Mouse (Mus musculus) embryonic facial prominence, embryonic 15.5 days (tissue): ENCODE measurements around the gene Rap1gap2. TPM values are rescaled to one million over a fixed set of nuclear protein-coding genes. Genes with fewer than 3 reads are reported as not detected.

Experiments used
- ATAC-seq: fragments of 200-750 bp; cut with Nextera tagmentation; 2 replicates; pipeline ENCODE4 v1.8.0; 2017; ENCODE audit warnings: low read depth, moderate TSS enrichment; ENCODE audit not compliant: insufficient number of reproducible peaks, low FRiP score, low TSS enrichment
- H3K27ac ChIP-seq: fragments of 300-500 bp; sonication (generic); replicated peaks from 2 replicates; pipeline ENCODE4 v1.5.1; 2015; ENCODE audit warnings: mild to moderate bottlenecking, inconsistent platforms
- H3K27me3 ChIP-seq: fragments of 300-500 bp; sonication (generic); 2 replicates; pipeline ENCODE4 v1.6.1; 2015; ENCODE audit warnings: inconsistent platforms
- H3K36me3 ChIP-seq: fragments of 300-500 bp; sonication (generic); 2 replicates; pipeline ENCODE4 v1.6.1; 2015; ENCODE audit warnings: mild to moderate bottlenecking, inconsistent platforms
- H3K4me1 ChIP-seq: fragments of 300-500 bp; sonication (generic); 2 replicates; pipeline ENCODE4 v1.6.1; 2015; ENCODE audit warnings: inconsistent platforms
- H3K4me2 ChIP-seq: fragments of 300-500 bp; sonication (generic); replicated peaks from 2 replicates; pipeline ENCODE4 v1.6.1; 2015; ENCODE audit warnings: mild to moderate bottlenecking, inconsistent platforms
- H3K4me3 ChIP-seq: fragments of 300-500 bp; sonication (generic); replicated peaks from 2 replicates; pipeline ENCODE4 v1.5.1; 2015; ENCODE audit warnings: mild to moderate bottlenecking, inconsistent platforms
- H3K9ac ChIP-seq: fragments of 300-500 bp; sonication (generic); 2 replicates; pipeline ENCODE4 v1.6.1; 2015; ENCODE audit warnings: inconsistent platforms
- H3K9me3 ChIP-seq: fragments of 300-500 bp; sonication (generic); replicated peaks from 2 replicates; pipeline ENCODE4 v1.6.1; 2016; ENCODE audit warnings: inconsistent platforms
- WGBS: fragments of 180-500 bp; shearing (Covaris S2); methylation state at CpG from one replicate; pipeline ENCODE4 v1.1.7; 2015; 5-methylcytosine and 5-hydroxymethylcytosine counted together
- polyA plus RNA-seq: library from polyadenylated mRNA; unstranded; fragments of >200 nt; fragmentation: Nextera tagmentation; extraction: Ambion mirVana; gene quantifications from 2 replicates; pipeline ENCODE4 v1.2.1, GENCODE M21; 2015

The Rap1gap2 gene
- polyA plus RNA-seq, 1 experiment from 2014 or later = 3.5 TPM

DNA sequence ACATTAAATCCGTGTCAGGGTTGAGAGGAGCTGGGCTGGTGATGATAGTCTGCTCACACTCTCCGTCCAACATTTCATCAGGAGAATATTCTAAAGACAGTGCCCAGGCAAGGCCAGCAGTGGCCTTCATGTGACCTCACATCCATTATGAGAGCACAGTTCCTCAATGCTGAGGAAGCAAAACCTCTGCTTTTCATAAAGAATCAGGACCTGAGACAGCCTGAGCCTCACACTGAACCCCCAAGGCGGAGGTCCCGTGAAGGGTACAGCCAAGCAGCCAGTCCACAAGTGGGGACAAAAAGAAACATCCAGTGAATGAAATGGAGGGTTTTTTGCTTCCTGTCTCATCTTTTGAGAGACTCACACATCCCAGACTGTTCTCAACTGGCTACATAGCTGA lies 78.3 kb downstream of the Rap1gap2 start:
- 71% methylated on average over 4 of the region's 4 CpGs for WGBS
- H3K4me3 ChIP-seq = no peak overlapping the region
- H3K36me3 ChIP-seq = no peaks in the 10 kb centered on the region
- ATAC-seq = no peak
- H3K27ac ChIP-seq = no peak overlapping the region
- H3K27me3 ChIP-seq = no peaks in the 10 kb centered on the region
- peaks cover 8% of the 10 kb centered on the region; the same call in 1 of the 2 replicates for H3K4me1 ChIP-seq
- no peaks in the 10 kb centered on the region for H3K9me3 ChIP-seq
- H3K9ac ChIP-seq = no peak overlapping the region
- H3K4me2 ChIP-seq = no peak overlapping the region

DNA sequence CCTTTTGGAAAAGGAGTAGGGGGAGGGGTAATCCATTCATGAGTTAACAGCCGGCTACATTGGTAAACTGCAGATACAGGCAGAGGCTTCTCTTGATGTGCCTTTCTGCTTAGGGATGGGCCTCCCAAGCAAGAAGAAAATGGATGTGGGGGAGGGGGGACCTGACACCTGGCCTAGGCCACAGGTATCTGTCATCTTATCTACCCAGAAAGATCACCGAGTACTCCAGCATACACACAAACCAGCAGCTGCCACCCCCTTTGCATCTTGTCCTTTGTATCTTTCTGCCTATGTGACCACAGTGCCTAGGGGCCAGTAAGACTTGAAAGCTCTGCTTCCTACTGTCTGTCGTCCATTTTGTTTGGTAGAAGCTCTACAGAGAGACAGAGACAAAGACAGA lies 79.0 kb downstream of the Rap1gap2 start:
- no peaks in the 10 kb centered on the region for H3K36me3 ChIP-seq
- H3K9ac ChIP-seq = no peak overlapping the region
- WGBS = 22% methylated on average over 3 of the region's 3 CpGs

DNA sequence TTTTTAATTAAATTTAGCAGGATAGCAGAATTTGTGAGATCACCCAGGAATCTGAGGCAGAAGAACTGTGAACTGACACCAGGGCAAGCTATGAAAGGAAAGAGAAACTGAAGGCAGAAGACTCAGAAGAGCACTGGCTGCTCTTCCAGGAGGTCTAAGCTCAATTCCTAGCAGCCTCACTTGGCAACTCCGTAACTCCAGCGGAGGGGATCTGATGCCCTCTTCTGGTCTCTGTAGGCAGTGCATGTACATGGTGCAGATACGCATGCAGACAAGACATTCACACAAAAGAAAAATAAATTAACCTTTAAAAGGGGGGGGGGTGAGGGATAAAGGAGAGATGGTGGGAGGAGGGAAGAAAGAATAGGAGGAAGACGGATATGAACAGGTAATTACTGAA lies 80.9 kb downstream of the Rap1gap2 start:
- Histone ChIP-seq H3K27ac (no peak overlapping the region), H3K9me3 (no peaks in the 10 kb centered on the region), H3K27me3 (peaks cover 8% of the 10 kb centered on the region), H3K4me3 (no peak overlapping the region), H3K4me1 (peaks cover 11% of the 10 kb centered on the region), H3K36me3 (no peaks in the 10 kb centered on the region), H3K9ac (no peak overlapping the region), H3K4me2 (no peak overlapping the region)
- 54% methylated on average over 4 of the region's 4 CpGs for WGBS
- ATAC-seq = no peak

More for the DNA sequence above, 79.0 kb downstream of the Rap1gap2 start:
- H3K9me3 ChIP-seq = no peaks in the 10 kb centered on the region
- no peak overlapping the region for H3K4me2 ChIP-seq
- ATAC-seq = no peak
- H3K27me3 ChIP-seq = no peaks in the 10 kb centered on the region
- H3K4me3 ChIP-seq = no peak overlapping the region
- H3K27ac ChIP-seq = no peak overlapping the region
- peaks cover 13% of the 10 kb centered on the region for H3K4me1 ChIP-seq

DNA sequence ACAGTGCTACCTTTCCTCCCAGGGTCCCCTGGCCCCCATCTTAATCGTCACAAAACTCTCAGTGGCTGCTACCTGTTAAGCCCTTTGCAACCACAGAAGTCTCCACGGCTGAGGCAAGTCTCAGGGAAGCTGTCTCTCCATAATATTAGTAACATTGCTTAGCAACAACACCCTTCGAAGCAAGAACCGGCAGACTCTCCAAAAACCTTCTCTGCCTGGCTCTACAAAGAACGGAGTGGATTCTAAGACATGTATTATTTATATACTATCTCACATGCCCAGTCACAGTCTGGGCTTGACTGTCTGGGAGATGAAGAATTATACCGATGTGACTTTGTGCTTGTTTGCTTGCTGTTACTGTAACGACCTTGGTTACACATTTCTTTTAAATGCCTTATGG lies 83.2 kb downstream of the Rap1gap2 start:
- H3K27ac ChIP-seq = 0 out of 2 replicates have a peak overlapping the region, but pooled peaks have one; percentile 25
- no peaks in the 10 kb centered on the region for H3K9me3 ChIP-seq
- WGBS = 55% methylated on average over 7 of the region's 7 CpGs
- H3K4me1 ChIP-seq = peaks cover 22% of the 10 kb centered on the region
- no peak for ATAC-seq
- H3K36me3 ChIP-seq = no peaks in the 10 kb centered on the region
- no peak overlapping the region for H3K9ac ChIP-seq
- H3K4me2 ChIP-seq = peak overlapping the region; percentile 52; the same call in 1 of the 2 replicates
- H3K27me3 ChIP-seq = peaks cover 26% of the 10 kb centered on the region
- no peak overlapping the region for H3K4me3 ChIP-seq

DNA sequence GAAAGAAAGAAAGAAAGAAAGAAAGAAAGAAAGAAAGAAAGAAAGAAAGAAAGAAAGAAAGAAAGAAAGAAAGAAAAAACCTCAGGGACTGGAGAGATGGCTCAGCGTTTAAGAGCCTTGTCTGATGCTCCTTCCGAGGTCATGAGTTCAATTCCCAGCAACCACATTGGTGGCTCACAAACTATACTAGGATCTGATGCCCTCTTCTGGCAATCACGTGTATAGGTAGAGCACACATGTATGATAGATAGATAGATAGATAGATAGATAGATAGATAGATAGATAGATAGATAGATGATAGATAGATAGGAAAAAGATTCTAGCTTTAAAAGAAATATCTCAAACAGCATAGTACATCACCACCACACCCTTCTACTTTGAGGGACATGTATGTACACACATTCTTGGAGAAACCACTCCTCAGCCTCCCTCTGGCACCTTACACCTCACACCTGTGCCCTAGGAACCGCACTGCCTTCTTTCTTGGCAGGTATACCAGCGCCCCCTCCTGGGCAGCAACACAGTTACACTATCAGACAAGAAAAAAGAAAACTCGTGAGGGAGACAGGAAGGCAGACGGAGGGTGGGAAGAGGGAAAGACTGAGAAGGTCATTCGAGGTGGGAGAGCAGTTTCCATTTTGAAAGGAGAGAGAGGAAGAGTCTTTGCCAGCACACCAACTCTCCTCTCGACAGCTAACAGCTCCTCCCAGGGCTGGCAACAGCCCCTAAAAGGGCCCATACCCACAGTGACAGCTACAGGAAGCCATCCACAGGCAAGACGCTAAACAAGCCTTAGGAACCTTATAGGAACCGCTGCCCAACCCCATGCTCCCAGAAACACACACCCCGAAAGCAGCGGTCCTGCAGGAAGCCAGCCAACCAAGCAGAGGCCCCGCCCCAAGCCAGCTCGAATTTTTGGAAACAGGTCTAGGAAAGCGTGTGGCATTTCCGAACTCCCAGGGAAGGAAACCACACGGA lies 84.2 kb downstream of the Rap1gap2 start:
- H3K27ac ChIP-seq = no peak overlapping the region
- no peaks in the 10 kb centered on the region for H3K9me3 ChIP-seq
- peaks cover 27% of the 10 kb centered on the region for H3K27me3 ChIP-seq

DNA sequence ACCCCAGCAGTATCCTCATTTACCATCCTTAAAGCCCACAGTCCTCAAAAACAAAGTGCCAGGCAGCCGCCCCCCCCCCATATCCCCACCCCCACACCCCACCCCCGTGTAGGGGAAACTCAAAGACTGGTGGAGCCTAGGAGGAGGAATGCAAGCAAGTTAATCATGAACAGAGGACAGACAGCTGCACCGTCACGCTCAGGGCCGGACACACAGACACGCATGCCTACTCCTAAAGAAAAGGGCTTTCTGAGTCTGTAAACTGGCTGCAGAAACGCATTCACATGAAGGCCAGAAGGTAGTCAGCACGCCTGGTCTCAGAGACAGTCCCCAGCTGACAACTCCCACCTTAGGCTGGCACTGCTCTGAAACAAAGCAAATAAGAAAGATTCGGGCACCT lies 85.1 kb downstream of the Rap1gap2 start:
- WGBS = 55% methylated on average over 9 of the region's 9 CpGs
- H3K9me3 ChIP-seq = no peaks in the 10 kb centered on the region
- H3K9ac ChIP-seq = no peak overlapping the region
- no peak overlapping the region for H3K27ac ChIP-seq
- peaks cover 30% of the 10 kb centered on the region for H3K4me1 ChIP-seq
- no peak overlapping the region for H3K4me2 ChIP-seq
- H3K27me3 ChIP-seq = peaks cover 36% of the 10 kb centered on the region
- no peaks in the 10 kb centered on the region for H3K36me3 ChIP-seq
- H3K4me3 ChIP-seq = no peak overlapping the region
- no peak for ATAC-seq

More for the DNA sequence above, 84.2 kb downstream of the Rap1gap2 start:
- Histone ChIP-seq H3K4me2 (peak overlapping the region; percentile 52), H3K36me3 (no peaks in the 10 kb centered on the region), H3K4me1 (peaks cover 29% of the 10 kb centered on the region), H3K9ac (peak overlapping the region; percentile 21; the same call in 1 of the 2 replicates), H3K4me3 (peak overlapping the region; percentile 27)
- 12% methylated on average over 18 of the region's 18 CpGs for WGBS
- ATAC-seq = no peak

DNA sequence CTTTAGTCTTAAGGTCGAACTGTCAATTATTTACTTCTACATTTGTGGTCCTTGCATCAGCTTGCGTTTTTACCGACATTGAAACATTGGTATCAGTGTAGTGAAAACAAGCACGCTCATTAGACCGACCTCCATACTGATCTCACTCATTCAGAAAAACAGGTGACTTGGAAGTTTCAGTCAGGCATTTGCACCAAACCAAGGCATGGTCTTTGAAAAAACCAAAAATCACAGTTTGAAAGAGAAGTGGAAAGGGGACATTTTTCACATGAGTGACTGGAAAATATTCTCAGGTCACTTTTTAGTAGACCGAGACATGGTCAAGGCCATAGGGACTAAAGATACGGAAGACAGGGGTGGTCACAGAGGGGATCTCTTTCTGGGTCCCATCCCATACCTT lies 85.5 kb downstream of the Rap1gap2 start:
- WGBS = 87% methylated on average over 7 of the region's 7 CpGs
- H3K27me3 ChIP-seq = peaks cover 39% of the 10 kb centered on the region
- H3K36me3 ChIP-seq = no peaks in the 10 kb centered on the region
- no peak for ATAC-seq
- H3K4me3 ChIP-seq = no peak overlapping the region
- no peak overlapping the region for H3K27ac ChIP-seq
- H3K9ac ChIP-seq = no peak overlapping the region
- peaks cover 30% of the 10 kb centered on the region for H3K4me1 ChIP-seq
- H3K4me2 ChIP-seq = no peak overlapping the region
- no peaks in the 10 kb centered on the region for H3K9me3 ChIP-seq

DNA sequence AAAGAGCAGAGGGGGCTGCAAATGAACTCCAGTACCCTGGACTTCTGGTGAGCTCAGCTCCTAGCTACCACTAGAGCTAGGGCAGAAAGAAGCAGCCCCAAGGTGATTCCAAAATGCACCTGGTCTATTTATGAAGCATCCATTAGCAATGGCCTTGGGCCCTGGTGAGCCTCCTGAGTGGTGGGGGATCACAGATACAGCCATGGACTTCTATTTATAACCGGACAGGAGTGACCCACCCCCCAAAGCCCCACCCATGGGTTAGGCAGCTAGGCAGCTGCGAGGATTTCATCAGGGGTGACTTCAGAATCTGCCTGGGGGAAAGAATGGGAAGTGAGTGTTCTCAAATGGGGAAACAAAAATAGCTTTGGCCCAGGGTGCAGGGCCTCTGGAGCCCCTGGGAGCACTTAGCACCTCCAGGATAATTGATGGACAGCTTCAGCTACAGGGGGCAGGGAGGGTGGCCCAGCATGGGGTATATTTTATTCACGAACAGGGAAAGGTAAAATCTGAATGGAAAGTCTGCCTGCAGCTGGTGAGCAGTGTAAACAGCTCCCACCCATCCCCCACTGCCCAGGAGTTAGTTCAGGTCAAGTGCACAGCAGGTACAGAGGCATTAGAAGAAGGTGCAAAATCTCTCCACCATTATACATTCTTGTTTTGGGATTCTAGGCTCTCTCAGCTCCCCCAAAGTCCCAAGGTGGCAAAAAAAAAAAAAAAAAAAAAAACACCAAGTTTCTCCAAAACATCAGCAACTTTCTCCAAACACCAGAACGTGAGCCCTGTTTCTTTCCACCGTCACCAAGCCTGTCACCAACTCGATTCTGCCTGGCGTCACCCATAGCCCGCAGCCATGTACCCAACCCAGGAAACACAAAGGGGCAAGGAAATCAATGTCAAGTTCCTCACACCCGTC lies 86.4 kb downstream of the Rap1gap2 start:
- WGBS = 48% methylated on average over 9 of the region's 9 CpGs
- Histone ChIP-seq H3K4me2 (no peak overlapping the region), H3K27me3 (peaks cover 44% of the 10 kb centered on the region), H3K4me1 (peaks cover 30% of the 10 kb centered on the region), H3K9ac (no peak overlapping the region), H3K27ac (no peak overlapping the region), H3K36me3 (no peaks in the 10 kb centered on the region), H3K4me3 (no peak overlapping the region), H3K9me3 (no peaks in the 10 kb centered on the region)
- ATAC-seq = no peak

DNA sequence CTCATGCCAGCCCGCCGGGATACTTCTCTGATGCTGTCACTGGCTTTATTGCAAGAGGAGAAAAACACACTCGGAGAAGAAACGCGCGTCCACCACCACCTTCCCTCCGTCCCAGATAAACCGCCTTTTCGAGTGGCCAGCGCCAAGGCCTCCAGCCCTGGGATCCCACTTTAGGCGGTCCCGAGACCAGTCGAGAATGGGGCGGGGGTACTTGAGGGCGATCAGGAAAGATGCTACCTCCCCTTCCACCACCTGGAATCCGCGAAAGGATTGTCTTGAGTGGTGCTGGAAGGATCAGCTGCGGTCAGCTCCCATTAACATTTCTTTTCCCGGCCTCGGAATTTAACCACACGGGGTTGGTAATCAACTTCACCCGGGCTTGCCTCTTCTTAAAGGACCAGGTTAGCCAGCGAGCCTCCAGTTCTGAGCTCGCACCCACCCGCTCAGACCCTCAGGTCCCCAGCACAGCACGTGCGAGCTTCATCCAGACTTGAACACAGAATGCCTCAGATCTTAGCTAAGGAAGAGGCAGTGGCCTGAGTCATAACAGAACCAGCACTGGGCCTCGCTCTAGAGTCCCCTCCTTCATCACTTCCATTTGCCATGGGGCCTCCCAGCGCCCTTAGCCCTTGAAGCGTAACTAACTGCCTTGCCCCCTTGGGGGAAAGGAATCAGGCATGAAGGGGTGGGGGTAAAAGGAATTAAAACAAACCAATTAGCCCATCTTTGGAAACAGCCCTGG lies 87.3 kb downstream of the Rap1gap2 start:
- H3K4me3 ChIP-seq = peak overlapping the region; percentile 65
- H3K27ac ChIP-seq = no peak overlapping the region
- H3K9me3 ChIP-seq = no peaks in the 10 kb centered on the region
- no peak overlapping the region; the same call in 1 of the 2 replicates for H3K9ac ChIP-seq
- no peaks in the 10 kb centered on the region for H3K36me3 ChIP-seq
- 0 out of 2 replicates have a peak, but pooled peaks have one; percentile 9 for ATAC-seq
- peaks cover 30% of the 10 kb centered on the region for H3K4me1 ChIP-seq
- peak overlapping the region; percentile 96 for H3K4me2 ChIP-seq
- peaks cover 44% of the 10 kb centered on the region for H3K27me3 ChIP-seq
- 5% methylated on average over 30 of the region's 30 CpGs for WGBS

DNA sequence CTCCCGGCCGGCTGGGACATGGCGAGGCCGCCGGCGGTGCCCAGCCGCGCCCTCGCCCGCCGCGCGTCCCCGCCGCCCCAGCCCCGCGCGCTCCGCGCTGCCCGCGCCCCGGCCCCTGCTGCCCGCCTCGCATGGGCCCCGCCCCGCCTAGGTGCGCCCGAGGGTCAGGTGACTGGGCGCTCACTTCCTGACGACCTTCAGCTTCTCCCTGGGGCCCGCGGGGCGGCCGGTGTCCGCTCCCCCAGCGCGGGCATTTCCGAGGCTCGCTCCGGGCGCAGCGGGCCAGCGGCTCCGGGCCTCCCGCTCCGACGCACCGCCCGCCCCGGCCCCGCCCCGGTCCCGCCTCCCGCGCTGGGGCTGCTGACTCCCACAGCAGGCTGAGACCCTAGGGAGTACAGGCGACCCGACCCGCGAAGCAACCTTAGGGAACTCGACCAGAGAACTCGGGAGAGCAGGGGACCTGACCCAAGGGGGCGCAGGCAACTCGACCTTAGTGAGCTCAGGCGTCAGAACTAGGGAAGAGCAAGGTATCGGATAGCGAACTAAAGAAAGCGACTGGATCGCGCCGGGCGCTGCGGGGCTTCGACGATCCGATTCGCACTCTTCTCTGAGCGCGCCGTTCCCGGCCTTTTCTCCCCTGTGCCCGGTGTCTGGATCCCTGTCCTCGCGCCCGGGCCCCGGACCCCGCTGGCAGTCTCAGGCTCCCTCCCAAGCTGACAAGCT lies 88.1 kb downstream of the Rap1gap2 start:
- Histone ChIP-seq H3K27me3 (peaks cover 44% of the 10 kb centered on the region), H3K9me3 (no peaks in the 10 kb centered on the region), H3K27ac (0 out of 2 replicates have a peak overlapping the region, but pooled peaks have one; percentile 60), H3K4me1 (peaks cover 30% of the 10 kb centered on the region), H3K4me3 (peak overlapping the region; percentile 65), H3K9ac (peak overlapping the region; percentile 40), H3K36me3 (no peaks in the 10 kb centered on the region), H3K4me2 (peak overlapping the region; percentile 96)
- peak; percentile 76 for ATAC-seq
- WGBS = under 1% methylated on average over 87 of the region's 87 CpGs
